Mouse (Mus musculus): ENCODE results near the gene Tdrd6.

DNA sequence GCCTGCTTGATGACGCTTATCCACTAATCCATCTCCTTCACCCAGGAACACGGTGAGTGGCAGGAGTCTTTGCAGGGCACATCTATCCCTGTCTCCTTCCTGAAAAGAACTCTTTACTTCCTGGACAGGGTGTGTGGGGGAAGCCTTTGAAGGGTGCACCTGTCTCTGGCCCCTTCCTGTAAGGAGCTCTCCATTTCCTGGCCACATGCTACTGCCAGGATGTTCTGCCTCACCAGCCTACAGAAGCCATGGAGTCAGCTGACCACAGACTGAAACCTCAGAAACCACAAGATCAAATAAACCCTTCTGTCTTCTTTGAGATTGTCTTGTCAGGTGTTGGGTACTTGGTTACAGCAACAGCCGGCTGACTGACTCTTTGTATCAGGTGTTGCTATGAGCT, 15.0 kb upstream of the Tdrd6 start:
- no peak for TF ChIP-seq EP300 (IDR thresholded peaks at IDR 0.05)
- TF ChIP-seq CTCF (IDR thresholded peaks at IDR 0.05), result no peak
